Mouse (Mus musculus) midbrain, embryonic 11.5 days (tissue): ENCODE data around the gene Ccl24. TPM values are rescaled to one million over a fixed set of nuclear protein-coding genes. Genes with fewer than 3 reads are reported as not detected.

Experiments used
- polyA plus RNA-seq: library from polyadenylated mRNA; unstranded; fragments of >200 nt; fragmentation: Nextera tagmentation; extraction: Ambion mirVana; gene quantifications from 2 replicates; pipeline ENCODE4 v1.2.1, GENCODE M21; 2014

Ccl24 gene
- polyA plus RNA-seq, 1 experiment from 2014 or later = 3.5 TPM

Other genes starting within 250 kb of the Ccl24 start
- gene Fkbp6, start 223.0 kb downstream of the Ccl24 start, polyA plus RNA-seq = 0.12 TPM in 1 of 2 replicates, not detected in the other
- gene Trim50, start 219.8 kb downstream of the Ccl24 start, polyA plus RNA-seq = not detected in 2 replicates
- 29.6 and 30.0 TPM in 2 replicates for gene Nsun5, start 203.1 kb downstream of the Ccl24 start, polyA plus RNA-seq
- 14.4 and 17.2 TPM in 2 replicates for gene Pom121, start 178.5 kb downstream of the Ccl24 start, polyA plus RNA-seq
- gene Hip1, start 27.9 kb downstream of the Ccl24 start, polyA plus RNA-seq = 44.4 and 49.4 TPM in 2 replicates
- not detected in 2 replicates for gene Ccl26, start 9.5 kb downstream of the Ccl24 start, polyA plus RNA-seq
- gene Rhbdd2, start 59.6 kb upstream of the Ccl24 start, polyA plus RNA-seq = 55.5 and 58.5 TPM in 2 replicates
- gene Por, start 97.0 kb upstream of the Ccl24 start, polyA plus RNA-seq = 79.9 and 95.4 TPM in 2 replicates
- 57.5 and 59.9 TPM in 2 replicates for gene Tmem120a, start 171.4 kb upstream of the Ccl24 start, polyA plus RNA-seq
- not detected in 2 replicates for gene Styxl1, start 205.3 kb upstream of the Ccl24 start, polyA plus RNA-seq
- gene Mdh2, start 205.4 kb upstream of the Ccl24 start, polyA plus RNA-seq = 562 and 580 TPM in 2 replicates
- 19.0 and 20.7 TPM in 2 replicates for gene Srrm3, start 233.8 kb upstream of the Ccl24 start, polyA plus RNA-seq